Comparison of ENCODE assay signal across 8 mouse cellular contexts in genomic region chr8:3493845-3494208, GRCm38 (mm10). TPM values are rescaled to one million over a fixed set of nuclear protein-coding genes. Genes with fewer than 3 reads are reported as not detected.
DNase-seq lines count a peak whose midpoint lies in the region; ATAC-seq and TF ChIP-seq lines count a peak whose summit lies in the region.

No protein-coding gene starts in this region.

- H3K4me2 ChIP-seq in kidney, embryonic 16.5 days (replicated peaks; ENCODE audit: low read depth, low read length), result peak overlapping the region; percentile 75
- H3K4me2 ChIP-seq in hindbrain, embryonic 16.5 days (ENCODE audit: low read length), result peak overlapping the region; percentile 75
- peak overlapping the region; percentile 70 for H3K4me2 ChIP-seq in midbrain, postnatal 0 days (ENCODE audit: low read depth, low read length, poor library complexity, severe bottlenecking)

- DNase-seq in kidney, postnatal 4 days, result no peak
- DNase-seq in embryo, embryonic 9.5 days (ENCODE audit: extremely low spot score), result peak; percentile 33
- DNase-seq in midbrain, postnatal 0 days (ENCODE audit: low spot score), result peak; percentile 2
- DNase-seq in adrenal gland, adult 8-10 months, result no peak
- no peak for DNase-seq in testis, postnatal 14 days (ENCODE audit: low spot score)
- no peak for DNase-seq in right cerebral cortex, postnatal 36 days (ENCODE audit: low spot score in 2 of 2)

- H3K36me3 ChIP-seq in kidney, embryonic 16.5 days (ENCODE audit: insufficient read depth, low read length), result peaks cover 32% of the 10 kb centered on the region
- H3K36me3 ChIP-seq in hindbrain, embryonic 16.5 days (ENCODE audit: control insufficient read depth, insufficient read depth, low read length), result peaks cover 19% of the 10 kb centered on the region
- peaks cover 20% of the 10 kb centered on the region for H3K36me3 ChIP-seq in midbrain, postnatal 0 days (ENCODE audit: insufficient read depth, low read length)

- H3K27ac ChIP-seq in kidney, embryonic 16.5 days (ENCODE audit: low read length), result peak overlapping the region; percentile 87
- peak overlapping the region; percentile 93 for H3K27ac ChIP-seq in hindbrain, embryonic 16.5 days (ENCODE audit: low read depth, low read length)
- H3K27ac ChIP-seq in midbrain, postnatal 0 days (ENCODE audit: low read depth, low read length), result peak overlapping the region; percentile 96

- H3K4me1 ChIP-seq in kidney, embryonic 16.5 days (ENCODE audit: insufficient read depth, low read length), result peaks cover 6% of the 10 kb centered on the region
- H3K4me1 ChIP-seq in hindbrain, embryonic 16.5 days (ENCODE audit: control insufficient read depth, insufficient read depth, low read depth, low read length), result 0 out of 2 replicates have a peak, but pooled peaks cover 2% of the 10 kb centered on the region
- 0 out of 2 replicates have a peak, but pooled peaks cover 6% of the 10 kb centered on the region for H3K4me1 ChIP-seq in midbrain, postnatal 0 days (ENCODE audit: insufficient read depth, low read length)

- peaks cover 16% of the 10 kb centered on the region for H3K9me3 ChIP-seq in kidney, embryonic 16.5 days (ENCODE audit: low read length)
- peaks cover 2% of the 10 kb centered on the region; the same call in 1 of the 2 replicates for H3K9me3 ChIP-seq in hindbrain, embryonic 16.5 days (ENCODE audit: control insufficient read depth, low read length)
- no peaks in the 10 kb centered on the region for H3K9me3 ChIP-seq in midbrain, postnatal 0 days (ENCODE audit: low read length)

- ATAC-seq in kidney, embryonic 16.5 days (ENCODE audit: low FRiP score, low TSS enrichment), result 0 out of 2 replicates have a peak, but pooled peaks have one; percentile 4
- peak; percentile 7; the same call in 1 of the 2 replicates for ATAC-seq in hindbrain, embryonic 16.5 days
- peak; percentile 15; the same call in 1 of the 2 replicates for ATAC-seq in midbrain, postnatal 0 days (ENCODE audit: low FRiP score)

- H3K4me3 ChIP-seq in kidney, embryonic 16.5 days (ENCODE audit: low read length), result peak overlapping the region; percentile 93
- H3K4me3 ChIP-seq in hindbrain, embryonic 16.5 days (ENCODE audit: low read length), result peak overlapping the region; percentile 88
- H3K4me3 ChIP-seq in midbrain, postnatal 0 days (ENCODE audit: low read depth, low read length), result peak overlapping the region; percentile 86

- no peak for TF ChIP-seq CTCF in midbrain, postnatal 0 days (IDR thresholded peaks at IDR 0.05)

- 32% methylated on average over 6 of the region's 6 CpGs for WGBS in kidney, embryonic 16.5 days
- WGBS in hindbrain, embryonic 16.5 days, result 40% methylated on average over 6 of the region's 6 CpGs
- 25% methylated on average over 6 of the region's 6 CpGs for WGBS in midbrain, postnatal 0 days

- no peaks in the 10 kb centered on the region for H3K27me3 ChIP-seq in kidney, embryonic 16.5 days (ENCODE audit: insufficient read depth, low read length)
- no peaks in the 10 kb centered on the region for H3K27me3 ChIP-seq in hindbrain, embryonic 16.5 days (replicated peaks; ENCODE audit: control insufficient read depth, insufficient read depth, low read length)
- H3K27me3 ChIP-seq in midbrain, postnatal 0 days (ENCODE audit: insufficient read depth, low read length), result no peaks in the 10 kb centered on the region

- peak overlapping the region; percentile 99 for H3K9ac ChIP-seq in kidney, embryonic 16.5 days (replicated peaks; ENCODE audit: low read length)
- peak overlapping the region; percentile 97 for H3K9ac ChIP-seq in hindbrain, embryonic 16.5 days (ENCODE audit: low read depth, low read length)
- H3K9ac ChIP-seq in midbrain, postnatal 0 days (replicated peaks; ENCODE audit: low read length, poor library complexity, severe bottlenecking), result peak overlapping the region; percentile 99

RNA-seq across cellular contexts. Expression of gene Zfp358, which starts 0.9 kb away (rescaled TPM):
- polyA plus RNA-seq in kidney, embryonic 16.5 days (2015; fragmentation: Nextera tagmentation; extraction: Ambion mirVana), result 55.6 and 57.1 TPM in 2 replicates
- polyA plus RNA-seq in hindbrain, embryonic 16.5 days (2015; fragmentation: Nextera tagmentation; extraction: Ambion mirVana), result 55.3 and 65.3 TPM in 2 replicates
- 85.5 and 106 TPM in 2 replicates for total RNA-seq in midbrain, postnatal 0 days (2014; rRNA removed)
- 57.1 and 58.3 TPM in 2 replicates for polyA plus RNA-seq in midbrain, postnatal 0 days (2015; fragmentation: Nextera tagmentation; extraction: Ambion mirVana)
- total RNA-seq in adrenal gland, adult 8-10 months (2022), result 10 to 100 TPM; 20.6 to 22.9 (median 21.7) TPM

RNA-seq across cellular contexts. Expression of gene Mcoln1, which starts 6.4 kb away (rescaled TPM):
- polyA plus RNA-seq in kidney, embryonic 16.5 days (2015; fragmentation: Nextera tagmentation; extraction: Ambion mirVana), result 72.2 and 73.5 TPM in 2 replicates
- polyA plus RNA-seq in hindbrain, embryonic 16.5 days (2015; fragmentation: Nextera tagmentation; extraction: Ambion mirVana), result 113 and 119 TPM in 2 replicates
- 93.8 and 116 TPM in 2 replicates for total RNA-seq in midbrain, postnatal 0 days (2014; rRNA removed)
- 108 and 117 TPM in 2 replicates for polyA plus RNA-seq in midbrain, postnatal 0 days (2015; fragmentation: Nextera tagmentation; extraction: Ambion mirVana)
- total RNA-seq in adrenal gland, adult 8-10 months (2022), result 10 to 100 TPM; 45.0 to 82.0 (median 60.3) TPM

RNA-seq across cellular contexts. Expression of gene Pnpla6, which starts 21.4 kb away (rescaled TPM):
- 35.7 and 42.4 TPM in 2 replicates for polyA plus RNA-seq in kidney, embryonic 16.5 days (2015; fragmentation: Nextera tagmentation; extraction: Ambion mirVana)
- 43.1 and 52.0 TPM in 2 replicates for polyA plus RNA-seq in hindbrain, embryonic 16.5 days (2015; fragmentation: Nextera tagmentation; extraction: Ambion mirVana)
- total RNA-seq in midbrain, postnatal 0 days (2014; rRNA removed), result 57.0 and 57.5 TPM in 2 replicates
- 35.5 and 36.8 TPM in 2 replicates for polyA plus RNA-seq in midbrain, postnatal 0 days (2015; fragmentation: Nextera tagmentation; extraction: Ambion mirVana)
- total RNA-seq in adrenal gland, adult 8-10 months (2022), result 10 to 100 TPM; 49.3 to 73.9 (median 63.2) TPM

RNA-seq across cellular contexts. Expression of gene Tex45, which starts 23.2 kb away (rescaled TPM):
- 0.19 TPM in 1 of 2 replicates, not detected in the other for polyA plus RNA-seq in kidney, embryonic 16.5 days (2015; fragmentation: Nextera tagmentation; extraction: Ambion mirVana)
- polyA plus RNA-seq in hindbrain, embryonic 16.5 days (2015; fragmentation: Nextera tagmentation; extraction: Ambion mirVana), result 0.39 and 0.60 TPM in 2 replicates
- total RNA-seq in midbrain, postnatal 0 days (2014; rRNA removed), result 0.47 and 0.55 TPM in 2 replicates
- 0.64 and 0.68 TPM in 2 replicates for polyA plus RNA-seq in midbrain, postnatal 0 days (2015; fragmentation: Nextera tagmentation; extraction: Ambion mirVana)
- under 1 TPM in 2 of 4 experiments, not detected in 2; 0.28 to 0.46 TPM for total RNA-seq in adrenal gland, adult 8-10 months (2022)

RNA-seq across cellular contexts. Expression of gene Pex11g, which starts 26.3 kb away (rescaled TPM):
- 8.7 and 10.1 TPM in 2 replicates for polyA plus RNA-seq in kidney, embryonic 16.5 days (2015; fragmentation: Nextera tagmentation; extraction: Ambion mirVana)
- 4.2 and 4.3 TPM in 2 replicates for polyA plus RNA-seq in hindbrain, embryonic 16.5 days (2015; fragmentation: Nextera tagmentation; extraction: Ambion mirVana)
- total RNA-seq in midbrain, postnatal 0 days (2014; rRNA removed), result 1.8 and 2.2 TPM in 2 replicates
- polyA plus RNA-seq in midbrain, postnatal 0 days (2015; fragmentation: Nextera tagmentation; extraction: Ambion mirVana), result 3.1 and 3.6 TPM in 2 replicates
- 10 to 100 TPM; 10.4 to 20.2 (median 12.1) TPM for total RNA-seq in adrenal gland, adult 8-10 months (2022)

Comparison
In these comparisons a context has a peak if more than half of its experiments do, and no peak if none do; other contexts are left out.
1. DNase-seq: peak in embryo, embryonic 9.5 days (single experiment) and midbrain, postnatal 0 days (single experiment); none in kidney, postnatal 4 days (0 of 2), adrenal gland, adult 8-10 months (single experiment), testis, postnatal 14 days (single experiment) and right cerebral cortex, postnatal 36 days (0 of 2).
2. Peak in every context shown above with its lines, with median percentiles within 50 percentile points of each other: ATAC-seq, H3K27ac ChIP-seq, H3K4me2 ChIP-seq, H3K4me3 ChIP-seq and H3K9ac ChIP-seq.